Mouse (Mus musculus) heart, postnatal 14 days (tissue): ENCODE results near the gene Bub1. TPM values are rescaled to one million over a fixed set of nuclear protein-coding genes. Genes with fewer than 3 reads are reported as not detected.

Source experiments
- DNase-seq, 2 experiments: peaks; one replicate each; pipeline ENCODE4 v3.0.0; 2021 to 2022
- intact Hi-C: fragments of 180-260 bp; cut with DNase I; formaldehyde crosslinking; loops from one replicate; pipeline ENCODE4 v1.15.1; 2025
- long read RNA-seq, 2 experiments: library from polyadenylated mRNA; stranded (forward); transcript quantifications; one replicate each; pipeline ENCODE4 v2.0.0; 2021
- total RNA-seq, 2 experiments: library from RNA; stranded (reverse); gene quantifications; 2 replicates each; pipeline ENCODE4 v1.2.3; 2021

The Bub1 gene
- total RNA-seq, result 1 to 10 TPM; 2.1 to 2.4 TPM
- long read RNA-seq, experiment 1, partial matches to known transcripts, result 0 of 5 reads
- long read RNA-seq, experiment 1, other reads (novel, unspliced or antisense), result 3 of 5 reads
- long read RNA-seq, experiment 2, partial matches to known transcripts, result 0 of 3 reads
- long read RNA-seq, experiment 2, other reads (novel, unspliced or antisense), result 2 of 3 reads

DNA sequence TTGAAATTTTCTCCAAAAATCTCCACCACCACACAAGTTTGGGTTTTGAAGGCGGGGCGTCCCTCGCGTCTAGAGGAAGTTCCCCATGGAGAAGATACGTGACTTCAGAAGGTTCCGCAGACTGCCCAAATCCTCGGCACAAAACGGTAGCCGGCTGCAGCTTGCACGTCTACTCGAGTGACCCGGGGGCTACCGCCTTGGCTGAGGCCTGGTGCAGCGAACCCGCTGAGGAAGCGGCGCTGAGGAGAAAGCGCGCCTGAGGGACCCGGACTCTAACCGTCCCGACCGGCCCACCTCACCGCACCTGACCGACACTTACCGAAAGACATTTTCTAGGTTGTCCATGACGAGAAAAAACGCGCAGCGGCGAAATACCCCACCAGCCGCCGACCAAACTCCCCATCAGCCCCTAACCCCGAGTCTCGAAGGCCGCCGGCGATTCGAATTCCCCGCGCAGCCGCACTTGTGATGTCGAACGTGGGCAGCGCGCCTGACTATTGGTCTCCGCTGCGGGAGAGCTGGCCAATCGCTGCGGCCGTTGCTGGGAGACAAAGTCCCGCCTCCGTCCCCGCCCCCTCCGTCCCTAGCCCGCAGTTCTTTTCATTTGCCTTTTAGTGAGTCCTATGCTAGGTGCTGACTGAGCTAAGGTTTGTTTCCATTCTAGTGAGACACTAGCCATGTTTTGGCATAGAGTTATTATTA, at the start of gene Bub1:
Bub1 (minus strand) TSS at position 465 of the 702 bp plus-strand sequence.
- intact Hi-C loops, result no loop called here
- peak; percentile 94 to 96 for DNase-seq

DNA sequence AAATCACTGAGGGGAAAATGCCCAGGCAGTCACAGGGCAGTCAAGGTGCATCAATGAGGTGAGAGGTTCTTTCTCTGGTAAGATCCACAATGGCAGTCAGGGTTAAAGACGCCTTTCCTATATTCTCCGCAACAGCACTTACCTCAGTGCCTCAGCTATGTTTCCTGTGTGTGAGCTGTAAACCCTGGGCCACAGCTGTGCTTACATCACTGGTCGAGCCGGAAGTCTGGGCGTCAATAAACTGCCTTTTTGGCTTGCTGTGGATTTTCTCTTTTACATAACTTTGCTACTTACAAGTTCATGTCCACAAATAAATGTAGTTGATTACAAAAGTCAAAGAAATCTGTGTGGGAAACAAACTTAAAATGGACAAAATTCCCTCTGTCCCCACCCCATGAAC, 49.4 kb upstream of the Bub1 start:
- DNase-seq, result no peak
- intact Hi-C loops, result no loop called here

DNA sequence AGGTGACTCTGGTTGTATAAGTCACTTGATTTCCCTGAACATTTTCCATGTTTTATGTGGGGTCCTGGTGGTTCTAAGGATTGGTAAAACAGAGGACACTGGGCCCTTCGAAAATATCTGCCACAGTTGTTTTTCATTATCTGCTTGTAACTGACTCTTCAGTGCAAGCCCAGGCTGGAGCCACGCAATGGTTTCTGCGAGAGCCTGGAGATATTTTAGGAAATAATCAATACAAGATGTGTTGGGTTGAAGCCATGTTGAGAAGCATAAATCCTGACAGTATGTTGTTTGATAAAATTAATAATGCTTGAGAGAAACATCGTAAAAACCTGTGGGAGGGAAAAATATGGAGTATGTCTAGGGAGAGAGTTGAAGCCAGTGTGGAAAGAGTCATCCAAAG, 32.7 kb upstream of the Bub1 start:
- intact Hi-C loops, result no loop called here
- DNase-seq, result no peak

DNA sequence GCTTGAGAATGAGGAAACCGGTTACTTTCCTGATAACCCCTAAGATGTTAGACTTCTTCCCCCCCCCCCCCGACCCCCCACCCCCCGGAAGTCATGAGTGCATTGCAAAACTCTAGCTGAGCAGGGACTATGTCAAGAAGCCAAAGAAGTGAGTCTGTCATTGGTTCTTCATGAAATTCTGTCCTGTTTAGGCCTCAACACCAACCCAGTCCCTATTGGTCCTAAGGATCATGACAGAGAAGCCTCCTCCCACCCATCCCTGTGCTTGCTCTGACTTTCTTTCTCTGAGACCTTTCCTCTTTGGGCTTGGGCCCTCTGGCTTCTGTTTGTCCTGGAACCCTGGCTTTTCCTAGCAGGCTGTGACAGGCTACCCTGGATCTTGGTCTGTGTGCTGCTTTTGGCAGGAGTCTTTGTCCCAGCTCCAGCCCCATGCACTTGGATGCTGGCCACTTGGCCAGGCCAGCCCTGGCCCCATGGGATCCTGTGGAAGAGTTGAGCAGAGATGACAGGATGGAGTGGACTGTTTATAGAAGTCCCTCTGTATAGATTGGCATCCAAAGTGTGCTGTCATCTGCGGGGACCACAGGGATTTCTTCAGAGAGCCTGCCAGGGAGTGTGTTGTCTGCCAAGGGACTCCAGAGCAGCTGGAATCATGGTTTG, 22.8 kb upstream of the Bub1 start:
- intact Hi-C loops, result no loop called here
- DNase-seq, result peak; percentile 91 to 95

DNA sequence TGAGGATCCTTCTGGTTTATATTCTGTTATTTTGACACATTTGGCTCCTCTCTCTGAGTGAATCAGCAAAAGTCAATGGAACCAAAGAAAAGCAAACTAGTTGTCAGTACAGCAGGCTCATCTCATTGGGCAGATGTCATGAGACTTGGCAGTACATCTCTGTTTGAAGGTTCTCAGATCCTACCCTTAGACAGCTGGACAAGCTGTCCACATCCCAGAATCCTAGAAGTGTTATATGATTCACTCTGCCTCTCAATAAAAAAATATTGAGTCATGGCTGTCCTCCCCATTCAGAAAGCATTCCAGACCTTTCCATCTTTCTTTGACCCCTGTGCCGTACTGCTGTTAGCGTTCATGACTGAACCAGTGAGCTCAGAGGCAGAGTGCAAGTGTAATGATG, 18.7 kb upstream of the Bub1 start:
- intact Hi-C loops, result no loop called here
- peak in 1 of 2 experiments; percentile 13 for DNase-seq

DNA sequence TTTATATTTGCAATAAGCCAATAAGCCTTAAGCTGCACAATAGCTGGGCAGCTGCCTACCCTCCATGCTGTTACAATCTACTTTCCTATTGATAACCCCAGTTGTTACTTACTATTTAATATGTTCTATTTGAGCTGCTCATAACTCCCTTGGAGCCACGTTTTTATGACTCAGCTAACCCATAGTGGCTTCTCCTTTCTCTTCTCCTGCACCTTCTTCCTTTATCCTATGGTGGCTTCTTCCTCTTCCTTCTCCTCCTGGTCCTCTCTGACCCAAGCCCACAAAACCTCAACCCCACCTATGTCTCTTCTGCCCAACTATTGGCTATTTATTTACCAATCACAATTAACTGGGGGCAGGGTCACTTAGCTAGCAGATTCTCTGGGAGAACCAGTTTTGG, 14.9 kb upstream of the Bub1 start:
- no peak for DNase-seq
- intact Hi-C loops, result loop anchor here (5.0 kb wide), 1 partner anchor 239 kb away; no protein-coding TSS in a partner anchor

DNA sequence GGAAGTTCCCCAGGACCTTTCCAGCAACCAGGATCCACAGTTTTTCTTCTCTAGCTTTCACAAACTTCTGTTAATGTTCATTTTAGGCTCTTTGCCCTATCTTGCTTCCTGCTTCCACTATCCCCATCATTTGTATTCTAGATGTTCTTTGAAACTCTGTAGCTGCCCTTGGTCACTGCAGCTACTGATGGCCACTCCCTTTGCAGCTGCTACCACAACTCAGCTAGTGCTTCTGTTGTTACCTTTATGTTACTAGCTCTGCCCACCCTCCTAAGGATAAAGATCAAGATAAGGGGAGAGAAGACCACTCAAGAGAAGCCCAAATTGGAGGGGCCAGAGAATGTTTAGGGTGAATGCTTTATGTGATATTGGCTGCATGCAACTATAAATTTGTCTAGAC, 14.3 kb upstream of the Bub1 start:
- no peak for DNase-seq
- intact Hi-C loops, result loop anchor here (5.0 kb wide), 1 partner anchor 239 kb away; no protein-coding TSS in a partner anchor

DNA sequence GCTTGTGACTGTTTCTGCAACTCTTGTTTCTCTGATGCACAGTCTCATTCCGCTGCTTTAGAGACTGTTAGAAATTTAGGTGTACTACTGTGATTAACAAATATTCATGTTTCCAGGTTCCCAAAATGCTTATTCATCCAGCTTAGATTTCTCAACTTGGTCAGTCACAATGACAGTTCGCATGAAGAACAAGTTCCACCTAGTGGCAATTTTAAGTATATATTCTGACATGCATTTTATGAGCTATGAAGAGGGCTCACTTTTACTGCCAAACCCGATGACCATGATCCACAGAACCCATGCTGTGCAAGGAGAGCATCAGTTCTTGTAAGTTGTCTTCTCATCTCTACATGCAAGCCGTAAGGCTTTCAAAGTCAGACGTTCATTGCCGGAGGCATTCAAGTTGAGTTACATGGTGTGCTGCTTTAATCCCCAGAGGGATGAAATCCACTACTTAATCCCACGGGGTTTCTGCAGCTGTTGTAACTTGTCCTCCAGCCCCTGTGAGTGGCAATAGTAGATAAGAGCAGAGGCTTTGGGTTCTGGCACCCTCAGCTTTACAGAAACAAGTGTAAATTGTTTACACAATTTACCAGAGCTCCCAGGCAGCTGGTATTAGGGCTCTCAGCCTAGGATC, 13.8 kb upstream of the Bub1 start:
- DNase-seq, result no peak
- intact Hi-C loops, result loop anchor here (5.0 kb wide), 1 partner anchor 238 kb away; no protein-coding TSS in a partner anchor

DNA sequence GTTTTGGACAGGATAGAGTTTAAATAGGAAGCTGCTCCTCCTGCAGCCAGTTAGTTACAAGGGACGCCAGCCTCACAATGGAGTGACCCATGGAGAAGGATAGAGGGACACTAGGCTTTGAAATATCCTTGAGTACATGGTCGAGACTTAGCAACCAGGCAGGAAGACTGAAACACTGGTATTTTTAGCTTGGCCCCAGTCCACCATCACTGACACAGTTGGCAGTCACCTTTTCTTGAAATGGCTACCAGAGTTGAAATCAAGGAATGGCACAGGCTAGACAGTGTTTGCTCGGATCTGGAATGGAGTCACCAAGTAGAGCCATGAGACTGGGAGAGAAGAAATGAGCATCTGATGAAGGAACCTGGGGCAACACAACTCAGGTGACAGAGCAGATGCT, 10.8 kb upstream of the Bub1 start:
- no peak for DNase-seq
- intact Hi-C loops, result no loop called here

DNA sequence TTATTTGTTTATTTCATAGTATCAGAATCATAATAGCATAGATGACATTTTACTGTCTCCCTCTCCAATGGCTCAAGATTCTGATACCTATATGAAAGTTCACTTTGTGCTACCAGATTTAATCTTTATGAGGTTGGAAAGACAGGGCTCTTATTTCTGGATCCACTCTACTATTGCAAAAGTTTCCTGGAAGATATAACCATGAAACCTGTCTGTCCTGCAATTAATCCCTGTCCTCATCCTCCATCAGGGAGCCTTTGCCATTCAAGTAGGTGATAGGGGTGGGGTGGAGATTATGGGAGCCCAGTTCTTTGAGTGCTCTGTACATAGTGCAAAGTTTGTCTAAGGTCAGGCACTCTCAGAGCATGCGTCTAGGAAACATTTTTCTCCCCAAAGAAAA, 9.7 kb upstream of the Bub1 start:
- no peak for DNase-seq
- intact Hi-C loops, result no loop called here

DNA sequence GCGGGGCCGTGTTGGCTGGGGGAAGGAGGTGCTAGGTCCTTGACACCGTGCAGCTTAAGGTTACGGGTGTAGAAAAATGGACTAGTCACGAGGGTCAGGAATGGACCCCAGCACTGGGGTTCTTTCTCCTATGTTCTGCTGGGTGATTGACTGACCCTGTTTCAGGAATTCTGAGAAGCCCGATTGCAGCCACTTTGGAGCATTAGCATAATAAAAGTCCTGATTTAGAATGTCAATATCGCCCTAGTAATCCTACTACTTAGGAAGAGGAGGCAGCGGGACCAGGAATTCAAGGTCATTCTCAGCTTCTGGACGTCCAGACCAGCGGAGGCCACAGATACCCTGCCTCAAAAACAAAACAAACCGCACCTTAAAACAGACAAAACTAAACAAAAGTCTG, 7.8 kb upstream of the Bub1 start:
- no peak for DNase-seq
- intact Hi-C loops, result no loop called here

DNA sequence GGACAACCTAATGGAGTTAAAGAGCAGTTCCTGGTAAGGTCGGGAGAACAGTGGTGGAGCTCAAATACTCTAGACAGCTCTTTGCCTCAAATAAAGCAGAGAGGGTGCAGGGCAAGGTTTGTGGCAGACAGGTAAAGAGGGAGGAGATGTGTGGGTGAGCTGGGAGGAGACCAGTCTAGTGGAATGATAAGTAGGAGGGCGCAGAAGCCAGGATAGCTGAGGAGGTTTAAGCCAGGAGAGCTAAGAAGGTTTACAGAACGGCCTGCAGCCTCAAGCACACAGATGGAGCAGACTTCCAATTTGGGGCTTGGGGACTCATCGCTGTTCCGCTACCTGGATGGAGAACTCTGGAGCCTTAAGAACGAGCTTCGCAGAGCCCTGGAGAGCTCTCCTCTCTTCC, 6.9 kb upstream of the Bub1 start, which contains the start of gene Acoxl:
Acoxl (plus strand) TSS at position 301 of the 400 bp plus-strand sequence.
- no peak for DNase-seq
- intact Hi-C loops, result no loop called here

DNA sequence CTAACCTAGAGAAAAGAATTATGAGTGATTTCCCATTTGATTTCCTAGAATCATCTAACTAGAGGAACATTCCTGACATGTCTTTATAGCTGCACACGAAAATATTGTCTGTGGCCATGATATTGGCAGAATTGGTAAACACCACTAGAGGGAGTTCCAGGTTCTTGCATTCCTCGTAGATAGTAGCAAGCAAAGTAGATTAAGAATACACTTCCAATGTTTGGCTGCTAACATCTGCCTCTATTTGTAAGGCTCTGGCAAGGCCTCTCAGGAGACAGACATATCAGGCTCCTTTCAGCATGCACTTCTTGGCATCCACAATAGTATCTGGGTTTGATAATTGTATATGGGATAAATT, 1.1 kb upstream of the Bub1 start:
- intact Hi-C loops, result no loop called here
- DNase-seq, result no peak

DNA sequence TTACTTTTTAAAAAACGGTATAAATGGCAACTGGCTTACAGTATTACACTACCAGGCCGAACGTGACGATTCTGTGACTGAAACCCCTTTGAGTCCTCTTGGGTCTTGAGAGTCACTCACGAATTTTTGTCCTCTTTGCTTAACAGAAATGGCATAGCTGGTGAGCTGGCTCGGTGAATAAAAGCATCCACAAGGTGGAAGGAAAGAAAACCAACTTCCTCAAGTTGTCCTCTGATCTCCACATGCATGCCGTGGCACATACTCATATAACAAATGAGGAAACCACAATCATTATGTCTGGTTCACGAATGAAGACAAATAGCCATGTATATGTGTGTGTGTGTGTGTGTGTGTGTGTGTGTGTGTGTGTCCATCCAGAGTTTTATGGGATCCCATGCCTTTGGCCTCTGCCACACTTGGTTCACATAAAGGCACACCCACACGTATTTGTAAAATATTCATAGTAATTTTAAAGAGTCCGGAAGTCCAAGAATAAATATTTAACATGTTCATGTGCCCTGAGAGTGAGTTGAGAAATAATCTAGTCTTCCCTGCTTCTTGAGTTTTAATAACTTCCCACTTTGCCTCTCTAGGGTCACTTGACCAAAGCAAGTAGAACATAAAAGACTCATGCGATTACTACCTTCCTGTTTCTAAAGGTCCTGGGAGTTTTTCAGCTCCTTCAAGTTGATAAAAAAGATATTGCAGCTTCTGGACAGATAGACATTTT, 603 bp upstream of the Bub1 start:
- intact Hi-C loops, result no loop called here
- DNase-seq, result no peak

DNA sequence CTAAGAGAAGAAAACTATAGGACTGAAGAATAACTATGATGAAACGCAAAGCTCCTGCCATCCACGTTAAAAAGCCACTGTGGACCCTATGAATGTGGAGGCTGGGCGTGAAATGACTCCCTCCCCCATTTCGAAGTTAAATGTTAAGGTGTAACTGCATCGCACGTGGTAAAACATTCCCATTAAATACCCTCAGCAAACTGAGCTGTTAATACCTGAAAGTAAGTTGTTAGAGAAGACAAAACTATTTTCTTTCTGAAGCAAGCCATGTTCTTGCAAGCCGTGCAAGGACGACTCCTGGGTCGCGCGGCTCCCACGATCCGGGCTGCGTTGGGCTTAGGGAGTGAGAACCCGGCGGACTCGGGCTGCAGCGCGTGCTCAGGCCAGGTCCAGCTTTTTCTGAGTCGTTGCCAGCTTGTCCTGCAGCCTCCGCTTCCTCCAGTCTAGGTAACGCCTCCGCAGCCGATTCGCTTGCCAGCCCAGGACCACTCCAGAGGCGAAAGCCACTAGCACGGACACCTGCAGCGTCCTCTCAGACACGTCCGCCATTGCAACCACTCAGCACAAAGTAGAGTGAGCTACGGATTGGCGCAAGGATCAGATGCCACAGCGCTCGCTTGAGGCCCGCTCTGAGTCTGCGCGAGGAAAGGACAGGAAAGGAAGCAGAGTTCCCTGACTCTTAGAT, 39.6 kb downstream of the Bub1 start, which contains the start of gene Mtln:
Mtln (minus strand) TSS at position 570 of the 685 bp plus-strand sequence.
- peak; percentile 82 to 86 for DNase-seq
- intact Hi-C loops, result no loop called here

DNA sequence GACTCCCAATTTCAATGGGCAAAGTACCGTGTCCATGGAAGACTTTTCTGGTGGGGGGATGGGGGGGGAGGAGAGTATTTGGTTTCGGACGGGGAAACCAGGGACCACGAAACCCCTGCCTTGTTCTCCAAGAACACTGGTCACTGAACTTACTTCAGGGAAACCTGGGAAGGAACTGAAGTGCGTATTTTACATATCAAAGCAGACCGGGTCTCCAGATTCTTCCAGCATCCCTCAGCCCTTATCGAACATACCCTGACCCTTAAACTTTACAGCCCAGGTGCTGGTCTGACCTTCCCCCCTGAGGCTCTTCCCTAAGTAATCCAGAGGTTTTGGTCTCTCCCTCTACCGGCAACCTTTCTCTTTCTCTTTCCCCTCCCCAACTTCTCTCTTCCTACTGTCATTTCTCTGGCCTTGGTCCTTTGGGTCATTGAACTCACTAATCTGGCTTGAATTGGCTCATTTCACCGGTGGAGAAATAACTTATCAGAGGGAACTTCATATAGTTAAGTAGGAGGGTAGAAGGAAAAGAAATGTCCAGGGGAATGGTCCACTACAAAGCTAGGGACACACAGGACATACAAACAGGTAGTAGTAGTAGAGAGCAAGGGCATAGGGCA, 41.9 kb downstream of the Bub1 start:
- DNase-seq, result no peak
- intact Hi-C loops, result no loop called here

DNA sequence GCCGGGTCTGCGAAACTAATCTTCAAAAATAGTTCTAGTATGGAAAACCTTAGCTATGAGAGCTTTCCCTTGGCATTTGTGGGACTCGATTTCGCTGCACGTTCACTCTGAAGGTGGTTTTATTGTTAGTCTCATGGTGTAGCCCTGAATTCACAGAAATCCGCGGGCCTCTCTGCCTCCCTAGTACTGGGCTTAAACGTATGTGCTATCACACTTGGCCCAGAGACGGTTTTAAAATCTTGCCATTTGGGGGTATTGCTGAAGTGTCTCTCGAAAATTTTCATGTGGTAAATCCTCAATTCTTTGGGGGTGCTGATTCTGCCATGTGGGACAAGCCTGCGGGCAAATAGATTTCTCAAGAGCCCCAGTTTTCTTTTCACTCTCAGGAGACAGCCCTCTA, 42.5 kb downstream of the Bub1 start:
- intact Hi-C loops, result no loop called here

DNA sequence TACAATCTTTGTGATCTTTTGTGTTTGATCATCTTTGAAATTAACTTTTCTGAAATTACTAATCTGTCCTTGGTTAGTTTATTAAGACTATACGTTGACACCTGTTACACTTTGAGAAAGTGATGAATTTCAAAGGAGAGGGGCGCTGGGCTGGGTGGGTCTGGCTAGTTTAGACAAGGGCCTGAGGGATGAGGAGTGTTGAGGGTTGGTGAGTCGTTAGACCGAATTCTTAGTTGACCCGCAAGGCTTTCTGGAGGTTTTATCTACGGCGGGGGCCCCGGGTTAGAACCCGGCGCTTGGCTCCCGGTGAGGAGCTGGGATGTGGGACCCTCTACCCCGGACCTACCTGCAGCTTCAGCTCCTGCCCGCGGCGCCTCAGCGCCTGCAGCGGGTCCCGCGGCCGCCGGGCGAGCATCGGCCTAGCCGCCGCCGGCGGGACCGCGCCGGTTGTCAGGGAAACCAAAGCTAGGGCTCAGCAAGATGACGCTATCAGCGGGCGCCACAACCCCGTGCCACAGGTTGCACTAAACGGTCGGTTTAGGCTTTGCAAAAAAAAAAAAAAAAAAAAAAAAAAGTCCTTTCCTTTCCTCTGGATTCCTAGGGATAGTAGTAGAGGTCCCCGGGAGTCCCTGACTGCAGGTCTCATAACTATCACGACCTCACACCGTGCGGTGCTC, 43.1 kb downstream of the Bub1 start, which contains the start of gene Nphp1:
Nphp1 (minus strand) TSS at position 458 of the 677 bp plus-strand sequence.
- DNase-seq, result peak; percentile 86 to 91
- intact Hi-C loops, result no loop called here

More for the DNA sequence above, 42.5 kb downstream of the Bub1 start:
- DNase-seq, result no peak

DNA sequence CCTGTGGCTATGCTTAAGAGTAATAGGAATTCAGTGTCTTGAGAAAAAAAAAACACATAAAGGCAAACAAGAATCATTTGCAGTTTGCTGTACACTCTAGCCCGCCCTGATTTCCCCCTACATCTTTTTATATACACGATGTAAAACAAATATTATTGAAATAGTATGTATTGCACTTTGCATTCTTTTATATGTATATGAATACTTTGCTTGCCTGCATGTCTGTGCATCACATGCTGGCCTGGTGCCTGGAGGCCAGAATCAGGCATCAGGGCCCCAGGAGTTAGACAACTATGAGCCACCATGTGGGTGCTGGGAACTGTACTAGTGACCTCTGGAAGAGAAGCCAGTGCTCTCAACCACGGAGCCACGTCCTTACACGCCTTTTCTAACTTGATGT, 44.4 kb downstream of the Bub1 start:
- DNase-seq, result no peak
- intact Hi-C loops, result no loop called here
